Mouse (Mus musculus) kidney, embryonic 14.5 days (tissue): ENCODE results near the gene Lima1. TPM values are rescaled to one million over a fixed set of nuclear protein-coding genes. Genes with fewer than 3 reads are reported as not detected.
"Not testable (repeated sequence)": the region's sequence is repeated elsewhere in the genome, so short reads cannot be mapped to it uniquely, and the experiment has no call there.

ENCODE experiments used
- ATAC-seq: fragments of 200-750 bp; cut with Nextera tagmentation; 2 replicates; pipeline ENCODE4 v1.8.0; 2017; ENCODE audit warnings: moderate number of reproducible peaks, mild to moderate bottlenecking, moderate TSS enrichment, moderate library complexity; ENCODE audit not compliant: low FRiP score, low TSS enrichment
- H3K27ac ChIP-seq: fragments of 300-500 bp; sonication (generic); 2 replicates; pipeline ENCODE4 v1.5.1; 2014; ENCODE audit warnings: low read depth, mild to moderate bottlenecking, low read length, moderate library complexity, mixed read lengths
- H3K27me3 ChIP-seq: fragments of 300-500 bp; sonication (generic); 2 replicates; pipeline ENCODE4 v1.6.1; 2014; ENCODE audit warnings: mild to moderate bottlenecking, low read length; ENCODE audit not compliant: control insufficient read depth, insufficient read depth
- H3K36me3 ChIP-seq: fragments of 300-500 bp; sonication (generic); 2 replicates; pipeline ENCODE4 v1.6.1; 2014; ENCODE audit warnings: low read length, mixed read lengths; ENCODE audit not compliant: control insufficient read depth, insufficient read depth
- H3K4me1 ChIP-seq: fragments of 300-500 bp; sonication (generic); 2 replicates; pipeline ENCODE4 v1.6.1; 2014; ENCODE audit warnings: low read length, mixed read lengths; ENCODE audit not compliant: control insufficient read depth, insufficient read depth
- H3K4me2 ChIP-seq: fragments of 300-500 bp; sonication (generic); replicated peaks from 2 replicates; pipeline ENCODE4 v1.6.1; 2014; ENCODE audit warnings: low read depth, mild to moderate bottlenecking, low read length
- H3K4me3 ChIP-seq: fragments of 300-500 bp; sonication (generic); 2 replicates; pipeline ENCODE4 v1.5.1; 2014; ENCODE audit warnings: mild to moderate bottlenecking, low read length
- H3K9ac ChIP-seq: fragments of 300-500 bp; sonication (generic); 2 replicates; pipeline ENCODE4 v1.6.1; 2014; ENCODE audit warnings: low read depth, mild to moderate bottlenecking, low read length, moderate library complexity
- H3K9me3 ChIP-seq: fragments of 300-500 bp; sonication (generic); 2 replicates; pipeline ENCODE4 v1.6.1; 2016; ENCODE audit warnings: low read length; ENCODE audit not compliant: control insufficient read depth
- WGBS: fragments of 180-500 bp; shearing (Covaris S2); extraction: QIAGEN DNeasy Blood & Tissue Kit; methylation state at CpG from one replicate; pipeline ENCODE4 v1.1.7; 2014; 5-methylcytosine and 5-hydroxymethylcytosine counted together
- polyA plus RNA-seq: library from polyadenylated mRNA; unstranded; fragments of >200 nt; fragmentation: Nextera tagmentation; extraction: Ambion mirVana; gene quantifications from 2 replicates; pipeline ENCODE4 v1.2.1, GENCODE M21; 2014

Lima1 gene
- polyA plus RNA-seq, 1 experiment from 2014 or later = 43.5 TPM

GRCm38 (mm10) chr15:99833648-99834454 is 41.4 kb downstream of the Lima1 start:
- ATAC-seq = no peak
- Histone ChIP-seq H3K4me2 (no peak overlapping the region), H3K27ac (no peak overlapping the region), H3K9ac (no peak overlapping the region), H3K27me3 (no peaks in the 10 kb centered on the region), H3K4me1 (peaks cover 3% of the 10 kb centered on the region; the same call in 1 of the 2 replicates), H3K4me3 (no peak overlapping the region), H3K36me3 (no peaks in the 10 kb centered on the region), H3K9me3 (no peaks in the 10 kb centered on the region)
- WGBS = 73% methylated on average over 5 of the region's 5 CpGs

DNA sequence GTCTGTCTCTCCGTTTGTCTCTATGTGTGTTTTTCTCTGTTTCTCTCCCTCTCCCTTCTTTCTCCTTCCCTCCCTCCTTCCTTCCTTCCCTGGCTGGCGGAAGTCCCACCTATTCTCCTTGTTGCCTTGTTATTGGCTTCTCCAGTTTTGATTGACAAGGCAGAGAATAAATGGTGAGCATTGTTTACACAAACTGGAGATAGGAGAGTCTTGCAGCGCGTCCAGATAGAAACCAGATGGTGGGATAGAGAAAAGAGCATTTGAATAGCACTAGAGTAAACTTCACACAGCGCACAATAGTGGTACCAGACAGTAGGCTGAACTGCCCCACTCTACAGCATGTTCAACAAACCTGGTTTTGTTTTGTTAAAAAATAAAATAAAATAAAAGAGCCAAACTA is 43.7 kb downstream of the Lima1 start:
- 75% methylated on average over 5 of the region's 5 CpGs for WGBS
- no peak for ATAC-seq
- Histone ChIP-seq H3K27ac (no peak overlapping the region), H3K27me3 (no peaks in the 10 kb centered on the region), H3K4me3 (no peak overlapping the region), H3K9me3 (no peaks in the 10 kb centered on the region), H3K9ac (no peak overlapping the region), H3K4me1 (peaks cover 3% of the 10 kb centered on the region; the same call in 1 of the 2 replicates), H3K36me3 (no peaks in the 10 kb centered on the region), H3K4me2 (no peak overlapping the region)

DNA sequence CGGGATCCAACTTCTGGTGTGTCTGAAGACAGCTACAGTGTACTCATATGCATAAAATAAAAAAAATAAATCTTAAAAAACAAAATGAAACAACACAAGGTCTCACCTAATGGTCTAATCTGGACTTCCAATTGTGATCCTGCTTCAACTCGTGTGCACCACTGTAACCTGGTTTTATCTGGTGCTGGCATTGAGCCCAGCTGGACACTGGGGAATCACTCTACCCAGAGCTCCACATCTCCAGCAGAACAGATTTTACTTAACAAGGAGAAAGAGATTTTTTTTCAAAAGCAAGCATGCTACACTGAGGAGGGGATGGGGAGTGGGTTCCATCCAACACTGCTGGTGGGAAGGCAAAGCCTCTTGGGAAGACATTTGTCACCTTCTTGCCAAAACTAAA is 47.2 kb downstream of the Lima1 start:
- 80% methylated on average over 2 of the region's 2 CpGs for WGBS

DNA sequence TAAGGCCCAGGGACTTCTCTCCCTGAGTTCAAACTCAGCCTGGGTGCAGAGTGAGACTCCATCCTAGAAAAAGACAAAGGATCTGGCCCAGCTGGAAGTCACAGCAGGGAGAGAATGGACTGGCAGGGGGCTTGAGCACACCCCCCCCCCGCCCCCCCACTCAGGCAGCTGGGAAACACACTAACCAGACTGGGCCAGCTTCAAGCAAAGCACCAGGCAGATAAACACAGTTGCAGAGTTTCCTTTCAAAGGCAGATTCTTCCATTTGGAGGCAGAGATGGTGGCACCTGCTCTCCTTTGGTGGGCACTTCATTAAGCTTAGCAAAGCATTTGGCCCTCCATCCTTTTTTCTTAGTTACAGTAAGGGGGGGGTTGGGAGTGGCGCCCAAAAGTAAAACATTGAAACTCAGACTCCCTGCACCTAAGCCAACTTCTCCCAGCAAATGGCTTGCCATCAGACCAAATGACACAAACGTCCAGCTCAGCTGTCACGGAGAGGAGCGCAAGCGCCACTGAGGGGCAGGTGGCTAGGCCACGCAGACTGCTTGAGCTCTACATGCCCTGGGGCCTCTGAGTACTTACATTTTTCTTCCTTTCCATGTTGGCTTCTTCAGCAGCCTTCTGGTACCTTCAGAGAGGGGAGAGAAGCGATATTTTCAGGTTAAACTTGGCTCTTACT is 48.9 kb downstream of the Lima1 start:
- H3K9ac ChIP-seq = no peak overlapping the region
- WGBS = 76% methylated on average over 8 of the region's 8 CpGs
- H3K27ac ChIP-seq = no peak overlapping the region
- no peaks in the 10 kb centered on the region for H3K9me3 ChIP-seq
- H3K4me3 ChIP-seq = no peak overlapping the region
- H3K36me3 ChIP-seq = no peaks in the 10 kb centered on the region
- no peak overlapping the region for H3K4me2 ChIP-seq
- no peak for ATAC-seq
- H3K4me1 ChIP-seq = 0 out of 2 replicates have a peak, but pooled peaks cover 4% of the 10 kb centered on the region
- no peaks in the 10 kb centered on the region for H3K27me3 ChIP-seq

More for the DNA sequence above, 47.2 kb downstream of the Lima1 start:
- no peak for ATAC-seq
- Histone ChIP-seq H3K4me2 (no peak overlapping the region), H3K4me3 (no peak overlapping the region), H3K27me3 (no peaks in the 10 kb centered on the region), H3K36me3 (no peaks in the 10 kb centered on the region), H3K9ac (no peak overlapping the region), H3K4me1 (0 out of 2 replicates have a peak, but pooled peaks cover 4% of the 10 kb centered on the region), H3K9me3 (no peaks in the 10 kb centered on the region), H3K27ac (no peak overlapping the region)

- no peak overlapping the region for H3K9ac ChIP-seq
- H3K4me3 ChIP-seq = no peak overlapping the region
- 0 out of 2 replicates have a peak, but pooled peaks cover 4% of the 10 kb centered on the region for H3K4me1 ChIP-seq
- H3K36me3 ChIP-seq = no peaks in the 10 kb centered on the region
- no peaks in the 10 kb centered on the region for H3K9me3 ChIP-seq
- 81% methylated on average over 3 of the region's 3 CpGs for WGBS
- no peaks in the 10 kb centered on the region for H3K27me3 ChIP-seq
- H3K27ac ChIP-seq = no peak overlapping the region
- ATAC-seq = no peak
- no peak overlapping the region for H3K4me2 ChIP-seq
Observed at GRCm38 (mm10) chr15:99825211-99825610, 50.0 kb downstream of the Lima1 start.

GRCm38 (mm10) chr15:99823322-99823898 is 51.8 kb downstream of the Lima1 start:
- Histone ChIP-seq H3K9me3 (no peaks in the 10 kb centered on the region), H3K4me3 (no peak overlapping the region), H3K36me3 (no peaks in the 10 kb centered on the region), H3K9ac (no peak overlapping the region), H3K4me1 (0 out of 2 replicates have a peak, but pooled peaks cover 4% of the 10 kb centered on the region), H3K4me2 (no peak overlapping the region), H3K27me3 (no peaks in the 10 kb centered on the region), H3K27ac (0 out of 2 replicates have a peak overlapping the region, but pooled peaks have one; percentile 25)
- ATAC-seq = no peak
- WGBS = 43% methylated on average over 8 of the region's 8 CpGs

- H3K4me3 ChIP-seq, H3K27me3 ChIP-seq, H3K4me2 ChIP-seq, H3K4me1 ChIP-seq, H3K9me3 ChIP-seq, H3K9ac ChIP-seq, H3K27ac ChIP-seq, ATAC-seq, H3K36me3 ChIP-seq: not testable (repeated sequence)
- WGBS = 72% methylated on average over 13 of the region's 13 CpGs
Observed at GRCm38 (mm10) chr15:99822501-99822900, 52.8 kb downstream of the Lima1 start.

DNA sequence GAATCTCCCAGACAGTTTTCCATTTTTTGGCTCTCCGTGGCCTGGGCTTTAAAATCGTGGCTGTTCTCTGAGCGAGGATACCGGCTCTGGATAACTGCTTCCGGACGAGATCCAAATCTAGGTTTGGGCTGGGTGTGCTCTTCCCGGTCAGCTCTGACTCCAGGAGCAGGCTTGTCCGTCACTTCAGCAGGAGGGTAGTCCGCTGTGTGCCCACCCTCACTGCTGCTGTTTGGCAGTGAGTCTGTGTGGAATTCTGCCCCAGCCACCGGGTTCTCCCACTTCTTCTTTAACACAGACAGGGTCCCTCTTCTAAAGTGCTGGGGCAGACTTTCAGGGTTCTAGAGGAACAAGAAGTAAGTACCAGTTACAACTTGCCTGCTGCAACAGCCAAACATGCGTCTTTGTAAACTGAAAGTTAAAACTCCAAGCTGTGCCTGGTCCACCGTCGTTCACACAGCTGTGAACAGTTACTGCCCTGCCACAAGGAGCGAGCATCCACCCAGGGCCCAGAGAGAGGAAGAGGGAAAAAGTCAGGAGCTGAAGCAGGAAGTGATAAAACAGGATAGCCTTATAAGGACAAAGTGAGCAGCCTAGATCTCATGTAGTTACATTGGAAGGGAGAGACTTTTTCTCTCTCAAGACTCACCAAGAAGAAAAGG is 55.5 kb downstream of the Lima1 start:
- no peaks in the 10 kb centered on the region for H3K27me3 ChIP-seq
- 33% methylated on average over 14 of the region's 14 CpGs for WGBS
- peaks cover 3% of the 10 kb centered on the region; the same call in 1 of the 2 replicates for H3K36me3 ChIP-seq
- H3K9me3 ChIP-seq = no peaks in the 10 kb centered on the region
- H3K4me3 ChIP-seq = peak overlapping the region; percentile 44
- H3K4me2 ChIP-seq = peak overlapping the region; percentile 39
- peak overlapping the region; percentile 89 for H3K27ac ChIP-seq
- H3K9ac ChIP-seq = peak overlapping the region; percentile 63
- 0 out of 2 replicates have a peak, but pooled peaks cover 4% of the 10 kb centered on the region for H3K4me1 ChIP-seq
- peak; percentile 65; the same call in 1 of the 2 replicates for ATAC-seq
